Mouse (Mus musculus) MEL (cell line): Measurements from ENCODE around the gene Tmsb15a.

Source experiments
- CHD2 ChIP-seq: IDR thresholded peaks from 2 replicates; pipeline ENCODE4 v1.6.1; 2011; ENCODE audit warnings: low read length, improper control_type of control experiment
- CTCF ChIP-seq, 3 experiments: IDR thresholded peaks in 2 of 3; conservative IDR thresholded peaks in 1 of 3; 2 replicates each; pipeline ENCODE4 v1.5.1; 2011 to 2012; ENCODE audit warnings: low read length in 3 of 3, low read depth in 2 of 3, mild to moderate bottlenecking in 2 of 3, improper control_type of control experiment in 1 of 3, inconsistent platforms in 1 of 3, mixed read lengths in 1 of 3, moderate library complexity in 1 of 3; ENCODE audit not compliant: control insufficient read depth in 1 of 3, insufficient read depth in 1 of 3, poor library complexity in 1 of 3, severe bottlenecking in 1 of 3
- MAZ ChIP-seq: IDR thresholded peaks from 2 replicates; pipeline ENCODE4 v1.6.1; 2012; ENCODE audit warnings: low read depth, mild to moderate bottlenecking, inconsistent platforms, low read length, improper control_type of control experiment
- POLR2A ChIP-seq, 2 experiments: IDR thresholded peaks; 2 replicates each; pipeline ENCODE4 v1.6.1; 2011 to 2012; ENCODE audit warnings: low read length in 2 of 2, mild to moderate bottlenecking in 2 of 2, control low read depth in 1 of 2, improper control_type of control experiment in 1 of 2, low read depth in 1 of 2, moderate library complexity in 1 of 2; ENCODE audit not compliant: control insufficient read depth in 1 of 2, insufficient read depth in 1 of 2, poor library complexity in 1 of 2
- POLR2AphosphoS5 ChIP-seq: IDR thresholded peaks from 2 replicates; pipeline ENCODE4 v1.6.1; 2012; ENCODE audit warnings: low read depth, borderline replicate concordance, mild to moderate bottlenecking, inconsistent platforms, low read length, moderate library complexity, mixed read lengths
- TCF12 ChIP-seq: IDR thresholded peaks from 2 replicates; pipeline ENCODE4 v1.6.1; 2014; ENCODE audit warnings: low read depth, mild to moderate bottlenecking, inconsistent platforms, low read length, improper control_type of control experiment, moderate library complexity
- USF1 ChIP-seq: IDR thresholded peaks from 2 replicates; pipeline ENCODE4 v1.6.1; 2014; ENCODE audit warnings: low read depth, mild to moderate bottlenecking, inconsistent platforms, low read length, improper control_type of control experiment, moderate library complexity
- ZKSCAN1 ChIP-seq: IDR thresholded peaks from 2 replicates; pipeline ENCODE4 v1.6.1; 2012; ENCODE audit warnings: low read depth, mild to moderate bottlenecking, inconsistent platforms, low read length, improper control_type of control experiment, moderate library complexity

- no peak for TF ChIP-seq CHD2
- TF ChIP-seq POLR2AphosphoS5: no peak
- no peak for TF ChIP-seq USF1
- no peak for TF ChIP-seq CTCF (IDR thresholded peaks at IDR 0.05 in 2 of 3, conservative IDR thresholded peaks at IDR 0.05 in 1 of 3; ENCODE audit: control insufficient read depth in 1 of 3, insufficient read depth in 1 of 3, low read depth in 2 of 3, low read length in 3 of 3, poor library complexity in 1 of 3, severe bottlenecking in 1 of 3)
- TF ChIP-seq POLR2A (IDR thresholded peaks at IDR 0.05; ENCODE audit: control insufficient read depth in 1 of 2, insufficient read depth in 1 of 2, low read depth in 1 of 2, low read length in 2 of 2, poor library complexity in 1 of 2): no peak
- no peak for TF ChIP-seq TCF12
- no peak for TF ChIP-seq ZKSCAN1
- no peak for TF ChIP-seq MAZ
Measured at GRCm38 (mm10) chrX:135703111-135703510, 21.9 kb downstream of the Tmsb15a start.
